Mouse (Mus musculus): ENCODE measurements around the gene Ncbp3.

GRCm38 (mm10) chr11:73030821-73031498, 16.6 kb upstream of the Ncbp3 start:
- TF ChIP-seq POLR2AphosphoS2 (IDR thresholded peaks at IDR 0.05; ENCODE audit: low read length) (no peak), CTCF (IDR thresholded peaks at IDR 0.05 in 2 of 3, conservative IDR thresholded peaks at IDR 0.05 in 1 of 3; ENCODE audit: control insufficient read depth in 1 of 3, insufficient read depth in 1 of 3, low read depth in 2 of 3, low read length in 3 of 3, poor library complexity in 1 of 3, severe bottlenecking in 1 of 3) (no peak), EP300 (IDR thresholded peaks at IDR 0.05; ENCODE audit: low read depth in 1 of 2, low read length in 2 of 2) (no peak), TAL1 (IDR thresholded peaks at IDR 0.05; ENCODE audit: low read length) (no peak), ZMIZ1 (IDR thresholded peaks at IDR 0.05; ENCODE audit: low read depth, low read length) (no peak), JUND (IDR thresholded peaks at IDR 0.05; ENCODE audit: low read depth, low read length) (no peak), MAZ (IDR thresholded peaks at IDR 0.05; ENCODE audit: low read depth, low read length) (no peak), HCFC1 (IDR thresholded peaks at IDR 0.05; ENCODE audit: low read depth, low read length) (no peak), CHD2 (IDR thresholded peaks at IDR 0.05; ENCODE audit: low read length) (no peak), POLR2A (IDR thresholded peaks at IDR 0.05; ENCODE audit: control insufficient read depth in 1 of 2, insufficient read depth in 1 of 2, low read depth in 1 of 2, low read length in 2 of 2, poor library complexity in 1 of 2) (no peak)

Data from MEL (cell line).